8 mouse cellular contexts compared by ENCODE assay signal in genomic region chr11:52282420-52282773, GRCm38 (mm10). TPM values are rescaled to one million over a fixed set of nuclear protein-coding genes. Genes with fewer than 3 reads are reported as not detected.
DNase-seq lines count a peak whose midpoint lies in the region; ATAC-seq and TF ChIP-seq lines count a peak whose summit lies in the region.

No protein-coding gene starts in this region.

- peaks cover 56% of the 10 kb centered on the region for H3K4me1 ChIP-seq in heart, embryonic 10.5 days
- peaks cover 69% of the 10 kb centered on the region for H3K4me1 ChIP-seq in E14TG2a.4 (replicated peaks; ENCODE audit: low read depth, low read length)
- peaks cover 30% of the 10 kb centered on the region for H3K4me1 ChIP-seq in forebrain, embryonic 15.5 days
- H3K4me1 ChIP-seq in liver, postnatal 0 days (ENCODE audit: insufficient read depth), result peaks cover 18% of the 10 kb centered on the region

- peak overlapping the region; percentile 81 for H3K4me3 ChIP-seq in heart, embryonic 10.5 days
- peak overlapping the region; percentile 91 for H3K4me3 ChIP-seq in E14TG2a.4 (replicated peaks; ENCODE audit: low read length)
- peak overlapping the region; percentile 76 for H3K4me3 ChIP-seq in forebrain, embryonic 15.5 days
- peak overlapping the region; percentile 57 for H3K4me3 ChIP-seq in liver, postnatal 0 days (ENCODE audit: low read depth, low read length)

- intact Hi-C loops in heart, postnatal 36 days (cut with DNase I), result no loop called here

- H3K27ac ChIP-seq in heart, embryonic 10.5 days, result peak overlapping the region; percentile 89
- H3K27ac ChIP-seq in forebrain, embryonic 15.5 days (replicated peaks), result no peak overlapping the region
- H3K27ac ChIP-seq in liver, postnatal 0 days (ENCODE audit: low read depth), result no peak overlapping the region

- H3K9ac ChIP-seq in forebrain, embryonic 15.5 days (replicated peaks), result peak overlapping the region; percentile 55
- peak overlapping the region; percentile 63 for H3K9ac ChIP-seq in liver, postnatal 0 days (replicated peaks)

- peak overlapping the region; percentile 88 for H3K4me2 ChIP-seq in forebrain, embryonic 15.5 days (replicated peaks)
- H3K4me2 ChIP-seq in liver, postnatal 0 days (ENCODE audit: low read depth, low read length), result peak overlapping the region; percentile 93

- ATAC-seq in forebrain, embryonic 15.5 days (replicated peaks), result no peak
- ATAC-seq in liver, postnatal 0 days, result no peak

- peaks cover 34% of the 10 kb centered on the region for H3K27me3 ChIP-seq in heart, embryonic 10.5 days (ENCODE audit: insufficient read depth, poor library complexity, severe bottlenecking)
- H3K27me3 ChIP-seq in E14TG2a.4 (ENCODE audit: insufficient read depth, low read length), result peaks cover 30% of the 10 kb centered on the region
- peaks cover 13% of the 10 kb centered on the region; the same call in 1 of the 2 replicates for H3K27me3 ChIP-seq in forebrain, embryonic 15.5 days
- peaks cover 28% of the 10 kb centered on the region for H3K27me3 ChIP-seq in liver, postnatal 0 days (ENCODE audit: insufficient read depth, low read length)

- no peak for DNase-seq in heart, embryonic 10.5 days (ENCODE audit: low spot score)
- no peak for DNase-seq in heart, postnatal 36 days
- DNase-seq in liver, postnatal 0 days, result no peak
- DNase-seq in thymus, postnatal 14 days, result peak; percentile 89
- DNase-seq in cerebellum, adult 8-10 months, result no peak
- no peak for DNase-seq in right cerebral cortex, postnatal 10 days (ENCODE audit: low spot score in 2 of 2)

- TF ChIP-seq CTCF in E14TG2a.4 (conservative IDR thresholded peaks at IDR 0.05; ENCODE audit: low read length), result no peak
- TF ChIP-seq CTCF in liver, postnatal 0 days (IDR thresholded peaks at IDR 0.05; ENCODE audit: low read depth), result no peak

- H3K36me3 ChIP-seq in heart, embryonic 10.5 days, result peaks cover 15% of the 10 kb centered on the region
- H3K36me3 ChIP-seq in E14TG2a.4 (ENCODE audit: insufficient read depth, low read length), result peaks cover 44% of the 10 kb centered on the region
- no peaks in the 10 kb centered on the region for H3K36me3 ChIP-seq in forebrain, embryonic 15.5 days
- no peaks in the 10 kb centered on the region for H3K36me3 ChIP-seq in liver, postnatal 0 days (replicated peaks; ENCODE audit: insufficient read depth, low read length)

- H3K9me3 ChIP-seq in heart, embryonic 10.5 days, result no peaks in the 10 kb centered on the region
- no peaks in the 10 kb centered on the region for H3K9me3 ChIP-seq in E14TG2a.4 (ENCODE audit: low read length)
- no peaks in the 10 kb centered on the region for H3K9me3 ChIP-seq in forebrain, embryonic 15.5 days
- H3K9me3 ChIP-seq in liver, postnatal 0 days (ENCODE audit: low read length), result no peaks in the 10 kb centered on the region

- no peak for TF ChIP-seq EP300 in liver, postnatal 0 days (IDR thresholded peaks at IDR 0.05; ENCODE audit: low read depth)

- 1% methylated on average over 19 of the region's 19 CpGs for WGBS in heart, embryonic 10.5 days
- WGBS in forebrain, embryonic 15.5 days, result 1% methylated on average over 19 of the region's 19 CpGs
- WGBS in liver, postnatal 0 days (ENCODE audit: insufficient replicate concordance), result 6% methylated on average over 13 of the region's 19 CpGs

RNA-seq across cellular contexts. Expression of gene Tcf7, which starts 0.4 kb away (rescaled TPM):
- polyA plus RNA-seq in heart, embryonic 10.5 days (2016; fragmentation: Nextera tagmentation; extraction: Ambion mirVana), result 7.6 and 11.5 TPM in 2 replicates
- 1 to 10 TPM in 1 of 2 experiments, under 1 TPM in 1; 0.65 to 1.2 TPM for total RNA-seq in heart, postnatal 36 days (2021)
- polyA plus RNA-seq in forebrain, embryonic 15.5 days (2015; fragmentation: Nextera tagmentation; extraction: Ambion mirVana), result 3.4 and 4.2 TPM in 2 replicates
- 1.4 and 1.5 TPM in 2 replicates for polyA plus RNA-seq in liver, postnatal 0 days (2015; fragmentation: Nextera tagmentation; extraction: Ambion mirVana)

RNA-seq across cellular contexts. Expression of gene Skp1a, which starts 50.6 kb away (rescaled TPM):
- polyA plus RNA-seq in heart, embryonic 10.5 days (2016; fragmentation: Nextera tagmentation; extraction: Ambion mirVana), result 516 and 546 TPM in 2 replicates
- 100 to 1,000 TPM; 241 to 246 TPM for total RNA-seq in heart, postnatal 36 days (2021)
- 1,081 and 1,145 TPM in 2 replicates for polyA plus RNA-seq in forebrain, embryonic 15.5 days (2015; fragmentation: Nextera tagmentation; extraction: Ambion mirVana)
- 289 and 296 TPM in 2 replicates for polyA plus RNA-seq in liver, postnatal 0 days (2015; fragmentation: Nextera tagmentation; extraction: Ambion mirVana)
